In the genomic region with DNA sequence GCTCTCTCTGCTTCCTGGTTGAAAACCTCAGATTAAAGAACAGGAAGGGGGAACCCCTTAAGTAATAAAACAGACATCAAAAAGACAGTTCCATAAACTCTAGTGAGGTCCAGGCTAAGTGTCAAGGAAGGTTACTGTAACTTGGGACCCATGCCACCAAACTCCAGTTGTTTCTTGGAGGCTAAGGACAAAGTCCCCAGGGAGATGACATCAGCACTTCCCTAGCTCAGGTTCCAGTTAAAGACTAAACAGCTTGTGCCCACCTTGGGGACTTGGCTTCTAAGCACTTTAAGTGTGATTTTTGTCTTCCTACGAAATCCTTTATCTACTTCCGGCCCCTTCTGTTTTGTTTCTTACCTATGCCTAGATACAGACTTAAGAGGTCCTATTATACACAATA, we compare ENCODE assay signal across 10 mouse cellular contexts.
DNase-seq lines count a peak whose midpoint lies in the region; ATAC-seq and TF ChIP-seq lines count a peak whose summit lies in the region.
"Had no signal": no experiment of that assay in that cellular context is flagged by ENCODE, and none has a peak within 500 bp of the region (broad histone marks: within the 10 kb centered on the region; RNA-seq: fewer than 3 reads in every experiment).

No protein-coding gene starts in this region.

- no peaks in the 10 kb centered on the region for H3K36me3 ChIP-seq in heart, embryonic 11.5 days (ENCODE audit: control insufficient read depth, insufficient read depth, low read length)
- H3K36me3 ChIP-seq in lung, embryonic 15.5 days: no peaks in the 10 kb centered on the region
- no peaks in the 10 kb centered on the region for H3K36me3 ChIP-seq in heart, embryonic 15.5 days

- DNase-seq in heart, adult 18-20 months: peak; percentile 16 to 29
- no peak for DNase-seq in lung, adult 2 months
- peak; percentile 15 for DNase-seq in skeletal muscle tissue, adult 2 months (ENCODE audit: low read depth, low spot score)
- no peak for DNase-seq in layer of hippocampus, adult 11-12 months (ENCODE audit: low spot score)
- DNase-seq: right cerebral cortex, postnatal 25 days; thymus, postnatal 14 days had no signal

- H3K27ac ChIP-seq in heart, embryonic 11.5 days (ENCODE audit: low read depth, low read length): no peak overlapping the region
- peak overlapping the region; percentile 25; the same call in 1 of the 2 replicates for H3K27ac ChIP-seq in lung, embryonic 15.5 days
- peak overlapping the region; percentile 39; the same call in 1 of the 2 replicates for H3K27ac ChIP-seq in heart, embryonic 15.5 days

- H3K4me2 ChIP-seq in heart, embryonic 11.5 days: no peak overlapping the region
- H3K4me2 ChIP-seq in lung, embryonic 15.5 days: no peak overlapping the region
- H3K4me2 ChIP-seq in heart, embryonic 15.5 days: no peak overlapping the region

- TF ChIP-seq CTCF in lung, adult 2 months (IDR thresholded peaks at IDR 0.05; ENCODE audit: insufficient read depth, low read length): no peak

- H3K9me3 ChIP-seq in heart, embryonic 11.5 days (replicated peaks; ENCODE audit: control insufficient read depth, low read length): no peaks in the 10 kb centered on the region
- no peaks in the 10 kb centered on the region for H3K9me3 ChIP-seq in lung, embryonic 15.5 days
- H3K9me3 ChIP-seq in heart, embryonic 15.5 days (replicated peaks): no peaks in the 10 kb centered on the region

- H3K9ac ChIP-seq in heart, embryonic 11.5 days (ENCODE audit: low read depth, low read length): no peak overlapping the region
- no peak overlapping the region for H3K9ac ChIP-seq in lung, embryonic 15.5 days
- no peak overlapping the region for H3K9ac ChIP-seq in heart, embryonic 15.5 days

- whole genome bisulfite sequencing in heart, embryonic 11.5 days (ENCODE audit: insufficient replicate concordance): 51% methylated on average over 2 of the region's 2 CpGs
- WGBS in lung, embryonic 15.5 days: 46% methylated on average over 2 of the region's 2 CpGs
- 25% methylated on average over 2 of the region's 2 CpGs for WGBS in lung, adult 2 months
- 34% methylated on average over 2 of the region's 2 CpGs for WGBS in heart, embryonic 15.5 days

- H3K4me3 ChIP-seq in heart, embryonic 11.5 days (ENCODE audit: low read depth, low read length): no peak overlapping the region
- H3K4me3 ChIP-seq in lung, embryonic 15.5 days: no peak overlapping the region
- H3K4me3 ChIP-seq in lung, adult 2 months (replicated peaks; ENCODE audit: extremely low read depth, low read depth, low read length): no peak overlapping the region
- no peak overlapping the region for H3K4me3 ChIP-seq in heart, embryonic 15.5 days

- TF ChIP-seq POLR2A in lung, adult 2 months (IDR thresholded peaks at IDR 0.05; ENCODE audit: borderline replicate concordance, extremely low read depth, low read depth, low read length): no peak

- H3K4me1 ChIP-seq in heart, embryonic 11.5 days (ENCODE audit: control insufficient read depth, insufficient read depth, low read length): no peaks in the 10 kb centered on the region
- H3K4me1 ChIP-seq in lung, embryonic 15.5 days: peaks cover 7% of the 10 kb centered on the region
- H3K4me1 ChIP-seq in lung, adult 2 months (ENCODE audit: control insufficient read depth, insufficient read depth, low read length): peaks cover 10% of the 10 kb centered on the region
- H3K4me1 ChIP-seq in heart, embryonic 15.5 days (replicated peaks): peaks cover 21% of the 10 kb centered on the region

- ATAC-seq in heart, embryonic 11.5 days (replicated peaks; ENCODE audit: insufficient number of reproducible peaks, low FRiP score, low TSS enrichment): no peak
- ATAC-seq in lung, embryonic 15.5 days (ENCODE audit: borderline replicate concordance, extremely low read depth, low FRiP score, low TSS enrichment): no peak
- no peak for ATAC-seq in heart, embryonic 15.5 days (replicated peaks; ENCODE audit: insufficient number of reproducible peaks, insufficient read depth, low FRiP score, low read depth)
- ATAC-seq: inflammation-experienced regulatory T-cells, adult 6 months had no signal

- H3K27me3 ChIP-seq in heart, embryonic 11.5 days (ENCODE audit: control insufficient read depth, insufficient read depth, low read length): no peaks in the 10 kb centered on the region
- no peaks in the 10 kb centered on the region for H3K27me3 ChIP-seq in lung, embryonic 15.5 days
- no peaks in the 10 kb centered on the region for H3K27me3 ChIP-seq in heart, embryonic 15.5 days

Comparison
In these comparisons a context has a peak if more than half of its experiments do, and no peak if none do; other contexts are left out.
1. DNase-seq: peak in heart, adult 18-20 months (2 of 2) and skeletal muscle tissue, adult 2 months (single experiment); none in lung, adult 2 months (single experiment) and layer of hippocampus, adult 11-12 months (single experiment).